Mouse (Mus musculus): ENCODE measurements around the gene Olfr619.

Olfr619 gene

GRCm38 (mm10) chr7:103600275-103600674 is at the start of gene Olfr619:
Gene Olfr619, plus strand, starts transcription at chr7:103600575.
- no peak for DNase-seq (ENCODE audit: extremely low spot score, low read depth, low spot score)

- DNase-seq (ENCODE audit: extremely low spot score, low read depth, low spot score): no peak
Measured at GRCm38 (mm10) chr7:103555779-103556178, 44.6 kb upstream of the Olfr619 start, which contains the start of gene Olfr615. Gene Olfr615, plus strand, starts transcription at chr7:103556079.

- DNase-seq (ENCODE audit: extremely low spot score, low read depth, low spot score): no peak
Measured at GRCm38 (mm10) chr7:103569043-103569442, 31.3 kb upstream of the Olfr619 start, which contains the start of gene Olfr616. Gene Olfr616, minus strand, starts transcription at chr7:103569143.

DNA sequence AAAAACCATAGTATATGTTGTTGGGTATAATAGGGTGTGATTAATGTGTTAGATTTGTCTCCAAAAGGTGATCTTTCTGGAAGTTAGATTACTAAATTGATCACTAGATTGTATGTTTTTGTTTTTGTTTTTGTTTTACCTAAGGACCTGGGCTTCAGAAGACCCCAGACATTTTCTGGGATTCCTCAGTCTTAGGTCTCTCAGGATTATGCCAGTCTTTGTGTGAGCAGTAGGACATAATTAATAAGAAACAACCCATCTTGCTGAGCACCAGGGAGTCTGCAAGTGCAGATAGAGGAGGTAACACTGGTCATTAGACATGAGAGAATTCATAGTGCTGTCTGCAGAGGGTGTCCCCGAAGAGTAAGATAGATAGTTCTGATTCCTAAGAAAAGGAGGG is 27.6 kb upstream of the Olfr619 start, which contains the start of gene Olfr617:
Olfr617 (plus strand) TSS at position 301 of the 400 bp plus-strand sequence.
- DNase-seq (ENCODE audit: extremely low spot score, low read depth, low spot score): no peak

DNA sequence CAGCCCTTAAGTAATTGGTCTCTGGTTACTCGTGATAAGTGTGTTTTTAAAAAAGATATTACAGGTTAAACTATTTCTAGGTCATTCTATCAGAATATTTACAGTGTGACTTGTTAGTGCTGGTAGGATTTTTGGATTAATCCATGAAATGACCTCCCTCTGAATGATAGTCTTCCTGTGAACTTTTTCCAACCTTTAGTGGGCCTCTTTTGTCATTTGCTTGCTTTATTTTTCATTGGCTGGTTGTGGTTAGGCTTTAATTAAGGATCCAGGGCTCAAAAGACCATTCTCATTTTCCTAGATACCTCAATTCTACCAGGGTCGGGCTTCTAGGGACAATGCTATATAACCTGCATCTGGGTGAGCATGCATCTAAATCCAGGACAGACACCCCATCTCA is 10.6 kb upstream of the Olfr619 start, which contains the start of gene Olfr618:
Olfr618 (plus strand) TSS at position 301 of the 400 bp plus-strand sequence.
- no peak for DNase-seq (ENCODE audit: extremely low spot score, low read depth, low spot score)

DNA sequence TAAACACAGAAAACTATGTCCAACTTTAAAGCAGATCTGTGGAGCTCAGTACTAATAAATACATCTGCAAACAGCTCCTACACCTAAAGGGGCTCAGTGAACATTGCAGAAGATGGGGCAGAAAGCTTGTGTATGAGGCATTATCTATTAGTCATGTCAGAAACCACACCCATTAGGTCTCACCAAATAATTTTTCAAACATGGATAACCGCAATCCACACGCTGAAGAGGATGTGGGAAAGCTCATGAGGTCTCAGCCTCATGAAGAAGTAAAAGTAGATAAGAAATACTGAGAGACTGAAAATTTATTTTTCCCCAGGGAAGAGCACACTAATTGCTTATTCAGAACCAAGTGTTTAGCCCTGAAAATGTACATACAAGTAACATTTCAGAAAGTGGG is 7.0 kb downstream of the Olfr619 start:
- DNase-seq (ENCODE audit: extremely low spot score, low read depth, low spot score): no peak

DNA sequence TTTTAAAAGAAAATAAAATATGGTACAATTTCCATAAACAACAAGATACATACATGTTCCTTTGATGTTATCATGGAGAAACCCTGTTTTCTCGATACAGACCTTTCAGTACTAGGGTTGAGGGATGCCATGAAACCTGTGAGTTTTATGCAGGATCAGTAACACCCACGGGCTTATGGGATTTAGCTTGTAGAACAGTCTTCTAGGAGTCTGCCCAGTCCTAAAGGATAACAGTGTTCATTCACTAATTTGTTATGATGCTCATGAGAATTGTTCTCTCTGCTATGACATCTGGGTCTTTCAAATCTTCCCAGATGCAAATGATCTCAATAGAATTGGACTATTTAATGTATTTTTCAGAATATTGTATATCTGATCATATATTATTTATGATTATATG is 12.1 kb downstream of the Olfr619 start, which contains the start of gene Olfr620:
Olfr620 (minus strand) TSS at position 101 of the 400 bp plus-strand sequence.
- DNase-seq (ENCODE audit: extremely low spot score, low read depth, low spot score): no peak

DNA sequence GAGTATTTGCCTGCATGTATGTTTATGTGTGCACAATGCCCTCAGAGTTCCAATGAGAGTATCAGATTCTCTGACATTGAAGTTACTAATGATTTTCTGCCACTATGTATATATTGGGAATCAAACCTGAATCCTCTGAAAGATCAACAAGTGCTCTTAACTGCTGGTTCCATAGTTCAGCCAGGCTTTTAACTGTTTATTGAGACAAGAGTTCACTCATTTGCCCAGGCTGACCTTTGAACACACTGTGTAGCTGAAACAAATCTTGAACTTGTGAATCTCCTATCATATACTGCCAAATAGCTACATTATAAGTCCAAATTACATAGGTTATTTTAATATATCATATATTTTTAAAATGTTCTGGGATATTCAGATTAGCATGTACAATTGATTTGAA is 36.4 kb downstream of the Olfr619 start:
- DNase-seq (ENCODE audit: extremely low spot score, low read depth, low spot score): no peak

DNA sequence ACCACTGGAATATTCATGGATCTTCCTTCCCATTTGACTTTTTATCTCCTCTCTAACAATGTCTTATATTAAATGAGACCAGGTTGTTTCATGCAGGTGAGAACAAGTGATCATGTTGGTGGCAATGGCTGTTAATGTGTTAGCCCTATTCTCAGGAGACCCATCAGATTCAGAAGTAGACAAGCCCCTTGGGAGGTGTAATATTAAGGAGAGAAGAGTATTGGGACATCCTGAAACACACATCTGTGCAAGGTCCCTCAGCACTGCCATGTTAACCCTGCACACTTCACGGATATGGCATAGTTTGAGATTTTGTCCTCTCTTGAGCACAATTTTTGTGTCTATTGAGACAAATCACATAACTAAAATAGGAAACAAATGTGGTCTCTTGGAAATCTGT is 42.2 kb downstream of the Olfr619 start, which contains the start of gene Olfr622:
Olfr622 (minus strand) TSS at position 101 of the 400 bp plus-strand sequence.
- no peak for DNase-seq (ENCODE audit: extremely low spot score, low read depth, low spot score)

GRCm38 (mm10) chr7:103644070-103644469 is 43.7 kb downstream of the Olfr619 start:
- no peak for DNase-seq (ENCODE audit: extremely low spot score, low read depth, low spot score)
